In the genomic region with DNA sequence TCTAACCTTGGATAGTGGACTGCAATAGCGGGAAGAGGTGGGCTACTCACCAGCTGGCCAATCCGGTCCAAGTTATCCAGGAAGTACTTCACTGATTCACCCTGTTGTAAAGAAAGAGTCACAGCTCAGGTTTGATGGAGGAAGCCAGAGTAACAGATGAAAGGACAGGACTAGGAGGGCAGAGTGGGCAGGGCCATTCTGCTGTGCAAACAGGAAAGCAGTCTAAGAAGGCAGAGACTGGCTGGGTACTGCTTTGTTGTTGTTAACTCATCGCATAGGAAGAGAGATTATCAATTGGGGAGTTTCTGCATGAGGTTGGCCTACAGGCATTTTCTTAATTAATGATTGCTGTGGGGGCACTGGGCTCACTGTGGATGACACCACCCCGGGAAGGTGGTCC, we compare ENCODE assay signal across 31 mouse cellular contexts. TPM values are rescaled to one million over a fixed set of nuclear protein-coding genes. Genes with fewer than 3 reads are reported as not detected.
DNase-seq lines count a peak whose midpoint lies in the region; ATAC-seq and TF ChIP-seq lines count a peak whose summit lies in the region.
"Had no signal": no experiment of that assay in that cellular context is flagged by ENCODE, and none has a peak within 500 bp of the region (broad histone marks: within the 10 kb centered on the region; RNA-seq: fewer than 3 reads in every experiment).

No protein-coding gene starts in this region.

- no peak for ATAC-seq in liver, postnatal 0 days
- ATAC-seq in liver, embryonic 11.5 days (replicated peaks; ENCODE audit: low FRiP score), result no peak
- ATAC-seq in CD4-positive, CD25-positive, alpha-beta regulatory T cell, adult 4 months, result peak; percentile 90
- no peak for ATAC-seq in forebrain, embryonic 13.5 days
- ATAC-seq: intestine, embryonic 16.5 days; midbrain, embryonic 13.5 days had no signal

- no peaks in the 10 kb centered on the region for H3K27me3 ChIP-seq in liver, postnatal 0 days (ENCODE audit: insufficient read depth, low read length)
- H3K27me3 ChIP-seq in liver, embryonic 11.5 days (replicated peaks; ENCODE audit: control insufficient read depth, insufficient read depth, low read length), result no peaks in the 10 kb centered on the region
- no peaks in the 10 kb centered on the region for H3K27me3 ChIP-seq in forebrain, embryonic 13.5 days
- H3K27me3 ChIP-seq: embryonic facial prominence, embryonic 15.5 days; forebrain, embryonic 12.5 days; heart, embryonic 12.5 days; hindbrain, embryonic 15.5 days; liver, embryonic 15.5 days; midbrain, embryonic 13.5 days; neural tube, embryonic 15.5 days had no signal

- H3K9ac ChIP-seq in liver, postnatal 0 days (replicated peaks), result no peak overlapping the region
- no peak overlapping the region for H3K9ac ChIP-seq in liver, embryonic 11.5 days (ENCODE audit: low read depth, low read length)
- H3K9ac ChIP-seq in forebrain, embryonic 13.5 days, result no peak overlapping the region
- H3K9ac ChIP-seq: embryonic facial prominence, embryonic 15.5 days; forebrain, embryonic 12.5 days; heart, embryonic 12.5 days; hindbrain, embryonic 15.5 days; liver, embryonic 15.5 days; midbrain, embryonic 13.5 days; neural tube, embryonic 15.5 days had no signal

- TF ChIP-seq EP300 in liver, postnatal 0 days (IDR thresholded peaks at IDR 0.05; ENCODE audit: low read depth), result no peak

- 78% methylated on average over 4 of the region's 4 CpGs for WGBS in liver, postnatal 0 days (ENCODE audit: insufficient replicate concordance)
- 79% methylated on average over 4 of the region's 4 CpGs for WGBS in liver, embryonic 11.5 days
- WGBS in forebrain, embryonic 13.5 days, result 94% methylated on average over 4 of the region's 4 CpGs

- peaks cover 12% of the 10 kb centered on the region; the same call in 1 of the 2 replicates for H3K4me1 ChIP-seq in liver, postnatal 0 days (ENCODE audit: insufficient read depth)
- H3K4me1 ChIP-seq in liver, embryonic 11.5 days (replicated peaks; ENCODE audit: control insufficient read depth, insufficient read depth, low read length), result peaks cover 6% of the 10 kb centered on the region
- H3K4me1 ChIP-seq in brown adipose tissue, adult 24 weeks (ENCODE audit: control insufficient read depth, insufficient read depth, insufficient read length, low read length), result peaks cover 32% of the 10 kb centered on the region
- H3K4me1 ChIP-seq in forebrain, embryonic 13.5 days, result peaks cover 3% of the 10 kb centered on the region

- no peak overlapping the region for H3K4me3 ChIP-seq in liver, postnatal 0 days (ENCODE audit: low read depth, low read length)
- no peak overlapping the region for H3K4me3 ChIP-seq in liver, embryonic 11.5 days (ENCODE audit: low read depth, low read length)
- no peak overlapping the region for H3K4me3 ChIP-seq in brown adipose tissue, adult 24 weeks (ENCODE audit: insufficient read depth, low read depth, low read length)
- H3K4me3 ChIP-seq in forebrain, embryonic 13.5 days, result no peak overlapping the region
- H3K4me3 ChIP-seq: embryonic facial prominence, embryonic 10.5 days; embryonic facial prominence, embryonic 15.5 days; forebrain, embryonic 12.5 days; heart, adult 2 months; heart, embryonic 12.5 days; hindbrain, embryonic 10.5 days; hindbrain, embryonic 15.5 days; liver, embryonic 15.5 days; midbrain, embryonic 13.5 days; neural tube, embryonic 15.5 days had no signal

- no peak for TF ChIP-seq CTCF in liver, postnatal 0 days (IDR thresholded peaks at IDR 0.05; ENCODE audit: low read depth)

- 0 out of 2 replicates have a peak overlapping the region, but pooled peaks have one; percentile 45 for H3K27ac ChIP-seq in liver, postnatal 0 days (ENCODE audit: low read depth)
- H3K27ac ChIP-seq in liver, embryonic 11.5 days (ENCODE audit: low read depth, low read length), result no peak overlapping the region
- peak overlapping the region; percentile 92 for H3K27ac ChIP-seq in brown adipose tissue, adult 24 weeks (replicated peaks; ENCODE audit: low read depth, low read length)
- H3K27ac ChIP-seq in forebrain, embryonic 13.5 days, result no peak overlapping the region
- H3K27ac ChIP-seq: embryonic facial prominence, embryonic 10.5 days; embryonic facial prominence, embryonic 15.5 days; forebrain, embryonic 12.5 days; hindbrain, embryonic 10.5 days; hindbrain, embryonic 15.5 days; midbrain, embryonic 13.5 days; neural tube, embryonic 15.5 days had no signal

- intact Hi-C loops in heart, postnatal 36 days (cut with DNase I), result no loop called here

- no peaks in the 10 kb centered on the region for H3K9me3 ChIP-seq in liver, postnatal 0 days (ENCODE audit: low read length)
- H3K9me3 ChIP-seq in liver, embryonic 11.5 days (ENCODE audit: control insufficient read depth, low read length), result no peaks in the 10 kb centered on the region
- H3K9me3 ChIP-seq in forebrain, embryonic 13.5 days (replicated peaks), result no peaks in the 10 kb centered on the region
- H3K9me3 ChIP-seq: embryonic facial prominence, embryonic 10.5 days; embryonic facial prominence, embryonic 15.5 days; forebrain, embryonic 12.5 days; G1E; heart, embryonic 12.5 days; hindbrain, embryonic 10.5 days; hindbrain, embryonic 15.5 days; liver, embryonic 15.5 days; midbrain, embryonic 13.5 days; neural tube, embryonic 15.5 days had no signal

- peaks cover 33% of the 10 kb centered on the region for H3K36me3 ChIP-seq in liver, postnatal 0 days (replicated peaks; ENCODE audit: insufficient read depth, low read length)
- H3K36me3 ChIP-seq in liver, embryonic 11.5 days (ENCODE audit: control insufficient read depth, insufficient read depth, low read length), result peaks cover 29% of the 10 kb centered on the region
- H3K36me3 ChIP-seq in forebrain, embryonic 13.5 days (ENCODE audit: poor library complexity, severe bottlenecking), result peaks cover 39% of the 10 kb centered on the region

- H3K4me2 ChIP-seq in liver, postnatal 0 days (ENCODE audit: low read depth, low read length), result no peak overlapping the region
- H3K4me2 ChIP-seq in liver, embryonic 11.5 days, result no peak overlapping the region
- no peak overlapping the region for H3K4me2 ChIP-seq in forebrain, embryonic 13.5 days
- H3K4me2 ChIP-seq: embryonic facial prominence, embryonic 15.5 days; forebrain, embryonic 12.5 days; heart, embryonic 12.5 days; hindbrain, embryonic 15.5 days; liver, embryonic 15.5 days; midbrain, embryonic 13.5 days; neural tube, embryonic 15.5 days had no signal

- no peak for DNase-seq in liver, postnatal 0 days
- DNase-seq in liver, embryonic 11.5 days (ENCODE audit: low spot score), result no peak
- DNase-seq in right cerebral cortex, postnatal 36 days (ENCODE audit: low spot score in 2 of 2), result no peak
- DNase-seq in heart, postnatal 36 days, result no peak
- DNase-seq: adrenal gland, postnatal 14 days; cerebellum, adult 2 months; cerebellum, postnatal 14 days; heart, adult 2 months; kidney, adult 8-10 months; kidney, postnatal 10 days; layer of hippocampus, adult 9-11 months; liver; lung, postnatal 4 days; right cerebral cortex, postnatal 25 days; spleen, adult 18-20 months; thymus, adult 2 months; thymus, postnatal 36 days had no signal

RNA-seq across cellular contexts. Expression of a gene that starts 38.6 kb away (rescaled TPM):
- polyA plus RNA-seq in liver, postnatal 0 days (2015; fragmentation: Nextera tagmentation; extraction: Ambion mirVana), result 2.1 and 2.2 TPM in 2 replicates
- 1.2 and 2.0 TPM in 2 replicates for polyA plus RNA-seq in liver, embryonic 11.5 days (2014; fragmentation: Nextera tagmentation; extraction: Ambion mirVana)
- under 1 TPM; 0.33 to 0.50 TPM for polyA plus RNA-seq in CD4-positive, CD25-positive, alpha-beta regulatory T cell, adult 4 months (2017; shearing (Covaris generic))
- polyA plus RNA-seq in brown adipose tissue, adult 24 weeks (2012; ENCODE audit: insufficient read depth, insufficient read length, missing spikeins), result 0.63 TPM in 1 of 2 replicates, not detected in the other
- 2.7 and 3.3 TPM in 2 replicates for polyA plus RNA-seq in forebrain, embryonic 13.5 days (2015; fragmentation: Nextera tagmentation; extraction: Ambion mirVana)
- total RNA-seq in heart, postnatal 36 days (2021), result under 1 TPM; 0.46 to 0.72 TPM

RNA-seq across cellular contexts. Expression of a gene that starts 57.7 kb away (rescaled TPM):
- 4.7 and 4.9 TPM in 2 replicates for polyA plus RNA-seq in liver, postnatal 0 days (2015; fragmentation: Nextera tagmentation; extraction: Ambion mirVana)
- polyA plus RNA-seq in liver, embryonic 11.5 days (2014; fragmentation: Nextera tagmentation; extraction: Ambion mirVana), result 16.9 and 18.7 TPM in 2 replicates
- polyA plus RNA-seq in CD4-positive, CD25-positive, alpha-beta regulatory T cell, adult 4 months (2017; shearing (Covaris generic)), result 10 to 100 TPM; 15.4 to 33.1 TPM
- polyA plus RNA-seq in brown adipose tissue, adult 24 weeks (2012; ENCODE audit: insufficient read depth, insufficient read length, missing spikeins), result 4.8 and 5.1 TPM in 2 replicates
- 21.2 and 25.1 TPM in 2 replicates for polyA plus RNA-seq in forebrain, embryonic 13.5 days (2015; fragmentation: Nextera tagmentation; extraction: Ambion mirVana)
- total RNA-seq in heart, postnatal 36 days (2021), result 10 to 100 TPM in 1 of 2 experiments, 1 to 10 TPM in 1; 8.3 to 10.4 TPM

Comparison
In these comparisons a context has a peak if more than half of its experiments do, and no peak if none do; other contexts are left out.
1. H3K27ac ChIP-seq: peak in liver, postnatal 0 days (single experiment) and brown adipose tissue, adult 24 weeks (single experiment); none in liver, embryonic 11.5 days (single experiment) and forebrain, embryonic 13.5 days (single experiment).